Mouse (Mus musculus) lung, embryonic 14.5 days (tissue): Measurements from ENCODE around the gene Unc119. TPM values are rescaled to one million over a fixed set of nuclear protein-coding genes. Genes with fewer than 3 reads are reported as not detected.

ENCODE experiments used
- ATAC-seq: fragments of 200-750 bp; cut with Nextera tagmentation; 2 replicates; pipeline ENCODE4 v1.8.0; 2017; ENCODE audit warnings: mild to moderate bottlenecking, moderate TSS enrichment, moderate library complexity; ENCODE audit not compliant: insufficient read depth
- DNase-seq: peaks from one replicate; pipeline ENCODE4 v3.0.0-alpha.2; 2015
- H3K27ac ChIP-seq: fragments of 300-500 bp; sonication (generic); 2 replicates; pipeline ENCODE4 v1.5.1; 2014; ENCODE audit warnings: low read depth, mild to moderate bottlenecking, moderate library complexity
- H3K27me3 ChIP-seq: fragments of 300-500 bp; sonication (generic); 2 replicates; pipeline ENCODE4 v1.6.1; 2014; ENCODE audit warnings: low read length, control low read depth; ENCODE audit not compliant: insufficient read depth
- H3K36me3 ChIP-seq: fragments of 300-500 bp; sonication (generic); 2 replicates; pipeline ENCODE4 v1.6.1; 2014; ENCODE audit warnings: control low read depth; ENCODE audit not compliant: insufficient read depth
- H3K4me1 ChIP-seq: fragments of 300-500 bp; sonication (generic); 2 replicates; pipeline ENCODE4 v1.6.1; 2014; ENCODE audit warnings: antibody characterized with exemption, control low read depth; ENCODE audit not compliant: insufficient read depth
- H3K4me2 ChIP-seq: fragments of 300-500 bp; sonication (generic); 2 replicates; pipeline ENCODE4 v1.6.1; 2014; ENCODE audit warnings: mild to moderate bottlenecking
- H3K4me3 ChIP-seq: fragments of 300-500 bp; sonication (generic); 2 replicates; pipeline ENCODE4 v1.5.1; 2014; ENCODE audit warnings: low read depth, low read length
- H3K9ac ChIP-seq: fragments of 300-500 bp; sonication (generic); 2 replicates; pipeline ENCODE4 v1.6.1; 2014
- H3K9me3 ChIP-seq: fragments of 300-500 bp; sonication (generic); 2 replicates; pipeline ENCODE4 v1.6.1; 2016; ENCODE audit warnings: low read depth, low read length, control low read depth
- CTCF ChIP-seq: IDR thresholded peaks from 2 replicates; pipeline ENCODE4 v1.5.1; 2016; ENCODE audit warnings: antibody characterized with exemption, low read depth
- WGBS: fragments of 180-500 bp; shearing (Covaris S2); extraction: QIAGEN DNeasy Blood & Tissue Kit; methylation state at CpG from one replicate; pipeline ENCODE4 v1.1.7; 2014; 5-methylcytosine and 5-hydroxymethylcytosine counted together
- polyA plus RNA-seq: library from polyadenylated mRNA; unstranded; fragments of >200 nt; fragmentation: Nextera tagmentation; extraction: Ambion mirVana; gene quantifications from 2 replicates; pipeline ENCODE4 v1.2.1, GENCODE M21; 2014

Gene Unc119
- polyA plus RNA-seq, result 36.8 and 43.1 TPM in 2 replicates

DNA sequence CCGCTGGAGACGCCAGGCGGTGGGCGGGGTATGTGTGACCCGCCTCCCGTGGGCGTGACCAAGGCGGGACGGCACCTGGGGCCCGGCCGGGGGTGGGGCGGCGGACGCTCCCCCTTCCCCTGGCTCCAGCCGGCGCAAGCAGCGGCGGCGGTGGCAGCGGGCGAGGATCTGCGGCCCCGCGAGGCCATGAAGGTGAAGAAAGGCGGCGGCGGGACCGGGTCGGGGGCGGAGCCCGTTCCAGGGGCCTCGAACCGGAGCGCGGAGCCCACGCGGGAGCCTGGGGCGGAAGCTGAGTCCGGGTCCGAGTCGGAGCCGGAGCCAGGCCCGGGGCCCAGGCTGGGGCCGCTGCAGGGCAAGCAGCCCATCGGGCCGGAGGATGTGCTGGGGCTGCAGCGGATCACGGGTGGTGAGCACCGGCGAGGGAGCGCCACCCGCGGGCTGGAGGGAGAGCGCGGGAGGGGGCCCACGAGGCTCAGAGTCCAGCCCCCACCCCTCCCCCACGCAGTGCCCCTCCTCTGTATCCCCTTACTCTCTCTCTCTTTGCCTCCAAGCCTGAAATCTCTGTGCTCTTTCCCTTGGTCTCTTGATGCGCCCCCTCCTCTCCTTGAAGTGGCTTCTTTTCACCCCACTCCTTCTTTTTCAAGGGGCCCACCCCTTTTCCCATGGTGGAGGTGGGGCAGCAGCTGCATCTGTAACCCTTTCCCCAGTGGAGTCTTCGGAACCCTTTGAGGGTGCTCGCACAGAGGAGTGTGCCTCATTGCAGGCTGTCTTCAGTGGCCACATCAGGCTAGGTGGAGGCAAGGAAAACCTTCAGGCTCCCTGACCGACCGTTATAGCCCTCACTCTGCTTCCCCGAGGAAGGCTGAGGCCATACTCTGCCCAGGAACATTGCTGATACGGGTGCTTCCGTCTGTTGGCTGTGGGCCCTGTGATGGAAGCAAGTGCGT lies at the start of gene Unc119:
Gene Unc119, plus strand, starts transcription at position 102 of the 947 bp plus-strand sequence.
- WGBS, result 1% methylated on average over 51 of the region's 66 CpGs
- H3K36me3 ChIP-seq, result peaks cover 24% of the 10 kb centered on the region
- peak within 1 kb of the TSS; percentile 85 for H3K4me3 ChIP-seq
- no peaks in the 10 kb centered on the region for H3K9me3 ChIP-seq
- peaks cover 19% of the 10 kb centered on the region; the same call in 1 of the 2 replicates for H3K4me1 ChIP-seq
- TF ChIP-seq CTCF, result no peak
- H3K4me2 ChIP-seq, result peak within 1 kb of the TSS; percentile 90
- peak; percentile 91 for DNase-seq
- H3K27ac ChIP-seq, result peak within 1 kb of the TSS; percentile 80
- no peaks in the 10 kb centered on the region for H3K27me3 ChIP-seq
- peak within 1 kb of the TSS; percentile 87 for H3K9ac ChIP-seq
- peak; percentile 86 for ATAC-seq

DNA sequence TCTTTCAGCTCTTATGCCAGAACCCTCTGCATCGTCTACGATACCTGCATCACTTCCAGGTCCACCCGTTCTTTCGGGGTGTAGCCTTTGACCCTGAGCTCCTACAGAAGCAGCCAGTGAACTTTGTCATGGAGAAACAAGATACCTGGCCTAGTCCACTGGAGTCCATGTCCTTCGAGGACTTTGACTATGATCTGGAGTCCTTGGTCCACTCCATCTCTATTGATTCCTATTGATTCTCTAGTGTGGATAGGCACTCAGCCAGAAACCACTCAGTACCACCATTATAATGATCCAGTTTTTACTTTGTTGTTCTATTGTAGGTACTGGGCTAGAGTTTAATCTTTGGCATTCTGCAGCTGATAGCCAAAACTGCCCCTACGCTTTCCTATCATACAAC lies 48.7 kb upstream of the Unc119 start:
- no peak for ATAC-seq
- Histone ChIP-seq H3K4me2 (no peak overlapping the region), H3K27me3 (no peaks in the 10 kb centered on the region), H3K4me1 (no peaks in the 10 kb centered on the region), H3K36me3 (peaks cover 33% of the 10 kb centered on the region), H3K9me3 (no peaks in the 10 kb centered on the region), H3K9ac (no peak overlapping the region), H3K27ac (no peak overlapping the region), H3K4me3 (no peak overlapping the region)
- no peak for DNase-seq
- 91% methylated on average over 6 of the region's 6 CpGs for WGBS
- TF ChIP-seq CTCF, result no peak

DNA sequence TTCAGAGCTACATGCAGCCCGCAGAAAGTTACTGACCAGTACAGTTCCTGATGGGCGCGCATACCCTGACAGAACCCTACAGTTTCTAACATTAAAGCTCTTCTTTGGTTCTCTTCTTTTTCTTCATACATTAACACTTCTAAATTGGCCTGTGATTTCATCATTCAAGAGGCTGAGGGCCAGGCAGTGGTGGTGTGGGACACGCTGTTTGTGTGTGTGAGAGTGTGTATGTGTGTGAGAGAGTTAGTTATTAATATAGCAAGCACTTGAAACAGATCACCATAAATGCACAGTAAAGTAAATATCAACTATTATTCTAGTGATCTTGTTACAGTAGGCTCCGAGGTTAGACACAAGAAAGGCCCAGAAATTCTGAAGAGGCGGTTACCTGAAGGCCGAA lies 42.4 kb upstream of the Unc119 start:
- 61% methylated on average over 7 of the region's 7 CpGs for WGBS
- Histone ChIP-seq H3K9ac (peak overlapping the region; percentile 83), H3K9me3 (no peaks in the 10 kb centered on the region), H3K27me3 (no peaks in the 10 kb centered on the region), H3K4me2 (peak overlapping the region; percentile 76), H3K27ac (peak overlapping the region; percentile 60; the same call in 1 of the 2 replicates), H3K4me3 (peak overlapping the region; percentile 87), H3K36me3 (peaks cover 29% of the 10 kb centered on the region), H3K4me1 (no peaks in the 10 kb centered on the region)
- no peak for TF ChIP-seq CTCF
- ATAC-seq, result peak; percentile 42
- DNase-seq, result no peak

DNA sequence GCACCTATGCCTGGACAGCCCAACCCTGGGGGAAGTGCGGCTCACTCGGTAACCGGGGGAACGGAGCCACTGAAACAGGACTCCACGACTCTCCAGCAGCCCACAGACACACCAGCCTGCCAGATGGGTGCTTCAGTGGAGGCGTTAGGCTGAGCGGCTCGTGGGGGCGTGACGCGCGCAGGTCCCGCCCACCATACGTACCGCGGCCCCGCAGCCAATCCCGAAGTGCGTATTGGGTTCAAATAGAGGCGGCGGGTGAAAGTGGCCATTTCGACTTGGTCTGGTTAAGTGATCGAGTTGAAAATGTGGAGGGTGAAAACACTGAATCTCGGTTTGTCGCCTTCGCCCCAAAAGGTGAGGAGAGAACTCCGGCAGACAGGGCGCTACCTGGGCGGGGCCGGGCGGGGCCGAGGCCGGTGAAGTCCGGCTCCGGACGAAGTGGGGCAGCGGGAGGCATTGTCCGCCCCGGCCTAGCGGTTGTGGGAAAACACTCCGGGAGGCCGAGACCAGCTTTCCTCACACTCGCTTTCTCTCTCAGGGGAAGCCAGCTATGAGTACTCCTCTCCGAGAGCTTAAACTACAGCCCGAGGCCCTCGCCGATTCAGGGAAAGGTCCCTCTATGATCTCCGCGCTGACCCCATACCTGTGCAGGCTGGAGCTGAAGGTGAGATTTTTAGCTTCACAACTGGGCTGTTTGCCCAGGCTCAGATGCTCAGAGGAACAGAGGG lies 41.8 kb upstream of the Unc119 start, which contains the start of gene Spag5:
Gene Spag5, plus strand, starts transcription at position 173 of the 728 bp plus-strand sequence.
- peak within 1 kb of the TSS; percentile 76 for H3K4me2 ChIP-seq
- peaks cover 34% of the 10 kb centered on the region for H3K36me3 ChIP-seq
- H3K27ac ChIP-seq, result peak within 1 kb of the TSS; percentile 86
- TF ChIP-seq CTCF, result no peak
- peak within 1 kb of the TSS; percentile 83 for H3K9ac ChIP-seq
- peak within 1 kb of the TSS; percentile 87 for H3K4me3 ChIP-seq
- no peaks in the 10 kb centered on the region for H3K27me3 ChIP-seq
- DNase-seq (peak; percentile 97), ATAC-seq (peak; percentile 100)
- no peaks in the 10 kb centered on the region for H3K9me3 ChIP-seq
- H3K4me1 ChIP-seq, result no peaks in the 10 kb centered on the region
- WGBS, result under 1% methylated on average over 49 of the region's 49 CpGs

DNA sequence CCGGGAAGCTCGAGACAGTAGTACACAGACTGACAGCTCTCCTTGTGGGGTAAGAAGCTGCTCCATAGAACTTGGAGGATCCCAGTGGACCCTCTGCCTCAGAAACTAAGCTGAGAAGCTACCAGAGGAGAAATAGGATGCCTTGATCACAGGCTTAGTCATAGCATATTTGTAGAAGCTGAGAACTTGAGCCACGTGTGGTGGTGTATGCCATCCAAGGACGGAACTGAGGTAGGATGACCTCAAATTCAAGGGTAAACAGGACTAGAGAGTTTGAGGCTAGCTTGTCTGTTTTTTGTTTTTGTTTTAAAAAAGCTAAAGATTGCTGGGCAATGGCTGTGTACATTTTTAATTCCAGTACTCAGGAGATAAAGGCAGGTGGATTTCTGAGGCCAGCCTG lies 38.0 kb upstream of the Unc119 start:
- Histone ChIP-seq H3K9ac (no peak overlapping the region), H3K4me1 (no peaks in the 10 kb centered on the region), H3K4me3 (no peak overlapping the region), H3K27me3 (no peaks in the 10 kb centered on the region), H3K27ac (no peak overlapping the region), H3K36me3 (peaks cover 66% of the 10 kb centered on the region), H3K4me2 (no peak overlapping the region), H3K9me3 (no peaks in the 10 kb centered on the region)
- ATAC-seq (no peak), DNase-seq (no peak)
- WGBS, result 90% methylated on average over 4 of the region's 4 CpGs
- no peak for TF ChIP-seq CTCF

DNA sequence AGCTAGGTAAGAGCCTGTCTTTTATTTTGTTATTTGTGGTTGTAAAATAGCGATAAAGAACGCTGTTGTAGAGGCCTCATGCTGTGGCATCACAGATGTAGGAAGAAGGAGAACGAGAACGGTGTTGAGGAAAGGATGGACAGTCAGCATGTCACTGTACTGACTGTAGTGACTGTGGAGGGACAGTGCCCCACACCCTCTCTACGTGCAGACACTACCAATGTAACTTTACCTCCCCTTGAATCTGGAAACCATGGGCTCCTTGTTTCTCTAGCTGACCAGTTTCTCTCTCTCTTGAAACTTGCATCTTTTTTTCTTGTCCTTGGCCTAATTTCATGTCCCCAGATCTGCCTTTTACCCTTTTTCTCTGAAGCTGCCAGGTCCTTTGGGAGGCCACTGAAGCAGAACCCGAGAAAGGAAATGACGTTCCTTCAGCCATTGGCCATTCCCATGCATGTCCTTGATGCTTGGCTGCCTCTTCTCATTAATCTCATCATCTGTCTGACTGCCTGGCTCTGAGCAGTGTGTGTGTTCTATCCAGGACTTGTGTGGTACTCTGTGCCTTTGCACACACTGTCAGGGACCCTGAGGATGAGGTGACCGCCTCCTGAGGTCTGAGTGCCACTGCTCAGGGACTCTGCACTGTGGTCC lies 32.3 kb upstream of the Unc119 start:
- H3K36me3 ChIP-seq, result peaks cover 87% of the 10 kb centered on the region
- no peak overlapping the region for H3K9ac ChIP-seq
- DNase-seq (no peak), ATAC-seq (no peak)
- no peak overlapping the region for H3K4me3 ChIP-seq
- no peak for TF ChIP-seq CTCF
- H3K27me3 ChIP-seq, result no peaks in the 10 kb centered on the region
- no peaks in the 10 kb centered on the region for H3K9me3 ChIP-seq
- no peak overlapping the region for H3K27ac ChIP-seq
- H3K4me2 ChIP-seq, result no peak overlapping the region
- 86% methylated on average over 8 of the region's 8 CpGs for WGBS
- no peaks in the 10 kb centered on the region for H3K4me1 ChIP-seq
